Mouse (Mus musculus) fat pad, adult 2 months (tissue): ENCODE measurements around the gene Eml4.
A peak's percentile ranks its signal among the peaks of the same experiment; 100 is the strongest.

Experiments
- DNase-seq: peaks from one replicate; pipeline ENCODE4 v3.0.0-alpha.2; 2011; ENCODE audit warnings: low read depth, low spot score; ENCODE audit errors: extremely low read depth

Eml4 gene

DNA sequence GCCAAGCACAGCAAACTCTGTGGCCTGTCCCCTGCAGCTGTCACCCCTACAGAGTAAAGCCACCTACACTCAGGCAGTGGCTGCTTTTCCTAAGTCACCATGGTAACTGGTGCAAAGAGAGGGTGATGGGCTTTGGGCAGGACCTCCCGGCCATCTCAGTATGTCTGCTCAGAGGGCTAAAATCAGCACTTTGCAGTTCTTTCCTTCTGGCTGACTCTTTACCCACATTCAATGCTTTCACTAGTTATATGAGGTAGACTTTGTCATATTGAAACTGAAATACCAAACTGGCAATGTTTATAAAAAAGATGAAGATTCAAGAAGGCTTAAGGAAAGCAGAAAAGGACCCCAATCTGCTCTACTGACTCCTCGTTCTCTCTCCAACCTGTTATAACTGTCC, 133.1 kb downstream of the Eml4 start:
- DNase-seq = no peak

DNA sequence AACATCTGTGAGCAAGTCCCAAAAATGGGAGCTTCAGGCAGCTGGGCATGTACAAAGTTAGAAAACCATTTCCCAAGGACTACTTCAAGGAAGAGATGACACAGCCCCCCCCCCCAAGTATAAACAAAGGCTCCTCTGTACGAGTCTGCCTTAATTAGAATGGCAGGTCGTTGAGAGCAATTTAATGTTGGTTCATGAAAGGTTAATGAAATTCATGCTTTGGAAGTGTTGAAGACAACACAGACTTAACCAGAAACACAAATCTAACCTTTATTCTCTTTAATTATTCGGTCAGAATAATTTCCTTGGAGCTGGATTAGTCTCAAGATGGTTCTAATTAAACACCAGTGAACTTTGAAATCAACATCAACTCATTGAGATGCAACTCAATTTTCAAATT, 137.0 kb downstream of the Eml4 start:
- DNase-seq = no peak

GRCm38 (mm10) chr17:83498889-83499288, 148.2 kb downstream of the Eml4 start:
- DNase-seq = no peak

DNA sequence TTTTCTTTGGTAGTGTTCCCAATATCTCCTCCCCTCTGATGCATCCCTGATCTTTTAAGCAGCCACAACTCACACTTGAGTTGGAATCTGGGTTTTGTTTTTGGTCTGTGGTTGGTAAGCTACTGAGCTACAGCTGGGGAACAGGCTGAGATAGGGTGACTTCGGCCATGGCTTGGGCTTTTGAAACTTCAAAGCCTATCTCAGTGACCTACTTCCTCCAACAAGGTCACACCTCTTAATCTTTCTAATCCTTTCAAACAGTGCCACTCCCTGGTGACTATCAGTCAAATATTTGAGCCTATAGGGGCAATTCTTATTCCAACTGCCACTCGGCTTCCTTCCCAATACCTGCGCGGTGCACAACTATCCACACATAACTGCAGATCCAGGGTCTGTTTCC, 149.0 kb downstream of the Eml4 start:
- DNase-seq = no peak

GRCm38 (mm10) chr17:83503693-83504092, 153.0 kb downstream of the Eml4 start:
- DNase-seq = no peak

GRCm38 (mm10) chr17:83512130-83512529, 161.4 kb downstream of the Eml4 start:
- DNase-seq = peak; percentile 57

GRCm38 (mm10) chr17:83513655-83514212, 163.0 kb downstream of the Eml4 start:
- no peak for DNase-seq

DNA sequence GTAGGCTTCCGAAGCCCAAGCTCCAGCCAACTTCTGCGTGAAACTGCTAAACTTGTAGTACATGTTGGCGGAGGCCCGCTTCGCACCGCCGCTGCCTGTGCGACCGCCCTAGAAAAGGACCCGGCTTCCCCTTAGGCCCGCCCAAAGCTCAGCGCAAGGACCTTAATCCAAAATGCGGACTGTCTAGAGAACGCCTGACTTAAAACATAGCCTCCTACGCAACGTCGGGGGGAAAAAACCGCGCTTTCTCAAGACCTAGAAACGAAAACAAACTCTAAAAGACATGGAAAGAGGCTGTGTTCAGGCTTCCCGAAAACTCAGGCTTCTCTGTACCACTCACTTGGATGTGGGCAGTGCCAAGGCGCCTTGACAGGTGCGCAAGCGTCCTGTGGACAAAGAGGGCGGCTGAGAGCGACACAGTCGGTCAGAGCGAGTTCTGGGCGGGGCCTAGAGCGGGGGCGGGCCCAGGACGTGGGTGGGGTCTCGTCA, 163.5 kb downstream of the Eml4 start:
- DNase-seq = peak; percentile 54

- DNase-seq = no peak
Observed at GRCm38 (mm10) chr17:83517280-83518015, 166.7 kb downstream of the Eml4 start, which contains the start of gene Cox7a2l. TSS of gene Cox7a2l (minus strand) at chr17:83517330.

GRCm38 (mm10) chr17:83521881-83522280, 171.2 kb downstream of the Eml4 start:
- DNase-seq = no peak

GRCm38 (mm10) chr17:83522590-83523379, 172.1 kb downstream of the Eml4 start:
- DNase-seq = no peak

DNA sequence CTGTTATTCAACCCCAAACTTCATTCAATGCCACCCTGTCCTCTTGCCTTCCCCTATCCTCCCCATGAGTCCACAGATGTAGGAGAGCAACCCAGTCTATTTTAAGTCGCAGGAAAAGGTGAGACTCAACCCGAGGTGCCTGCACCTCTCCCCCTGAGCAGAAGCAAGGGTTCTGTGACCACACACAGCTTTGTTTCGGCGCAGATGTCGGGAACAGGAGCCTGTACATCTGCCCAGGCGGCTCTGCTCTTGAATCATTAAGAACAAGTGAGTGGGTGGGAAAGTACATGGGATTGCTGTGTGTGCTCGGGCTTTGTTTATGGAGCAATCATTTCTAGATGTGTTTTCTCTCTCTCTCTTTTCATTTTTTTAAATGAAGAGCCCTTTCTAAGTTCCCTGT, 174.0 kb downstream of the Eml4 start:
- DNase-seq = no peak

- DNase-seq = no peak
Observed at GRCm38 (mm10) chr17:83525596-83525995, 174.9 kb downstream of the Eml4 start.

- DNase-seq = no peak
Observed at GRCm38 (mm10) chr17:83526091-83526561, 175.4 kb downstream of the Eml4 start.

- DNase-seq = no peak
Observed at GRCm38 (mm10) chr17:83526624-83527532, 176.1 kb downstream of the Eml4 start.

DNA sequence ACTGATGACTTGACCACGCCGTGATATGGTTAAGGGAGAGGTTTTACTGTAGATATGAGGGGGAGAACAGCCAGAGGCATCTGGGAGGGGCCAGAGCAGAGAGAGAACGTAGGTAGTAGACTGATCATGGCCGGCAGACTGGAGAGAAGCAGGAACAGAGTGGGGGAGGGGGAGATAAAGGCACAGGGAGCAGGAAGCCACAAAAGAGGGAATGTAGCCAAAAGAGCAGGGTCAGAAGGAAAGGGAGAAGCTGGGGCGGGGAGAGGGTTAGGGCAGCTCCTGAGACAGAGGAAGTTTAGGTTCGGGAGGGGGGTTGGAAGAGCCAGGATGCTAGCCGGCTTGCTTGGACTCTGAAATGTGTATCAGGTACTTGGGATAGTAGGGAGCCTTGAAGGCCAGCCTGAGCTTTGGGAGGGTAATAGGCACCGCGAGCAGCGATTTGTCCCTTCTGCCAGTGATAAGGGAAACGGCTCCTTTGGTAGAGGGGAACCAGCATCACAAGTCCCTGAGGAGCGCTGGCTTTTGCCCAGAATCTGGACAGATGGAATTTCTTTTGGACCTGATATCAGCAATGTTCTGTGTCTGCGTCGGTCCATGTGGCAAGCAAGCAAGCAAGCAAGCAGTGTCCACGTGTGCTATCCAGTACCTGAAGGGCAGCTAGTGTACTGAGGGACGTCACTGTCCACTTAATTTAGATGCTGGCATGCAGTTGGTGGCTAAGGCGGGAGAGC, 177.1 kb downstream of the Eml4 start:
- no peak for DNase-seq
